ENCODE assay signal across 9 mouse cellular contexts in the genomic region with DNA sequence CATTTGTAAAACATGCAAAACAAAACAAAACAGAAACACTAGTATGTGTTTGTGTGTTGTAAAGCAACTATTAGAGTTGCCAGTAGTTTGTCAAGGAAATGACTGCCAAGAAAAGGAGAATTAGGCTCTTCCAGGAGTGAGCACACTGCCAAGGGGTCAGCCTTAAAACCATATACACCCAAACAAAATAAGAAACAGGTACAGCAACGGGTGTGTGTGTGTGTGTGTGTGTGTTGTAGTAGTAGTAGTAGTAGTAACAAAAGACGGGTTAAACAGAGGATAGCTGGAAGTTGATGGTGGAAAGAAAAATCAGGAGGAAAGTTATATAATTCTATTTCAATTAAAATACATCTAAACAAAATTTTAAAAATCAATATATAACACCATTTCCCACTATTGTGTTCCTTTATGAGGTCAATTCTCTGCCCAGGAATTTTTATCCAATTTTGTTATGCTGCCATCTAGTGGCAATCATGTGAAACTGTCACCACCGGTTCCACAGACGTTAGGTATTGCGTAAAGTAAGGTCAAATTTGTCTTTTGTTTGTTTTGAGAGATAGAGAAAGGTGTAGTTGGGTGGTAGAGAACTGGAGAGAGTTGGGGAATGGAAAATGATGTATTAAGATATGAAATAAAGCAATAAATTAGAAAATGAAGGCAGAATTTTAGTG.
A peak's percentile ranks its signal among the peaks of the same experiment; 100 is the strongest.
DNase-seq lines count a peak whose midpoint lies in the region; ATAC-seq and TF ChIP-seq lines count a peak whose summit lies in the region.
"Had no signal": no experiment of that assay in that cellular context is flagged by ENCODE, and none has a peak within 500 bp of the region (broad histone marks: within the 10 kb centered on the region; RNA-seq: fewer than 3 reads in every experiment).

No protein-coding gene starts in this region.

- TF ChIP-seq CTCF in G1E (IDR thresholded peaks at IDR 0.05; ENCODE audit: low read depth, low read length): 0 out of 2 replicates have a peak, but pooled peaks have one; percentile 11

- DNase-seq in layer of hippocampus, adult 11-12 months (ENCODE audit: low spot score): peak; percentile 21
- DNase-seq in layer of hippocampus, adult 9-11 months: no peak
- no peak for DNase-seq in G1E (ENCODE audit: low spot score)
- peak; percentile 16 for DNase-seq in brain, embryonic 18.5 days (ENCODE audit: low read depth, low spot score)
- DNase-seq in induced T-regulatory cell, adult 2 months (ENCODE audit: low read depth): peak; percentile 23
- peak; percentile 2 for DNase-seq in splenic B cell, adult 2 months (ENCODE audit: low read depth, low spot score)
- no peak for DNase-seq in gastrocnemius, postnatal 14 days
- no peak for DNase-seq in gastrocnemius, postnatal 10 days

- no peaks in the 10 kb centered on the region for H3K4me1 ChIP-seq in G1E (ENCODE audit: insufficient read depth, low read depth, low read length)
- H3K4me1 ChIP-seq: liver, embryonic 15.5 days had no signal

- ATAC-seq in G1E (ENCODE audit: extremely low read depth, insufficient number of reproducible peaks, low FRiP score, poor library complexity, severe bottlenecking): no peak

- no peaks in the 10 kb centered on the region for H3K27me3 ChIP-seq in G1E (ENCODE audit: insufficient read depth, low read length)
- no peaks in the 10 kb centered on the region for H3K27me3 ChIP-seq in splenic B cell, adult 2 months (ENCODE audit: control insufficient read depth, insufficient read depth, low read length, poor library complexity, severe bottlenecking)
- H3K27me3 ChIP-seq: liver, embryonic 15.5 days had no signal

- intact Hi-C loops in gastrocnemius, postnatal 14 days (cut with DNase I; ENCODE audit: low total_unique reads): no loop called here

- H3K36me3 ChIP-seq in G1E (replicated peaks): no peaks in the 10 kb centered on the region
- no peaks in the 10 kb centered on the region for H3K36me3 ChIP-seq in splenic B cell, adult 2 months (ENCODE audit: control insufficient read depth, insufficient read depth, low read length, poor library complexity, severe bottlenecking)
- H3K36me3 ChIP-seq: liver, embryonic 15.5 days had no signal

- no peak overlapping the region for H3K4me3 ChIP-seq in G1E (ENCODE audit: low read depth, low read length)
- H3K4me3 ChIP-seq: liver, embryonic 15.5 days had no signal

- H3K9me3 ChIP-seq in G1E (replicated peaks): no peaks in the 10 kb centered on the region
- H3K9me3 ChIP-seq: liver, embryonic 15.5 days had no signal

Comparison
In these comparisons a context has a peak if more than half of its experiments do, and no peak if none do; other contexts are left out.
1. DNase-seq: peak in layer of hippocampus, adult 11-12 months (single experiment), brain, embryonic 18.5 days (single experiment), induced T-regulatory cell, adult 2 months (single experiment) and splenic B cell, adult 2 months (single experiment); none in layer of hippocampus, adult 9-11 months (single experiment), G1E (single experiment), gastrocnemius, postnatal 14 days (single experiment) and gastrocnemius, postnatal 10 days (single experiment).